Mouse (Mus musculus) neural tube, embryonic 14.5 days (tissue): ENCODE results near the gene Rap1gap. TPM values are rescaled to one million over a fixed set of nuclear protein-coding genes. Genes with fewer than 3 reads are reported as not detected.

Experiments
- ATAC-seq: fragments of 200-750 bp; cut with Nextera tagmentation; 2 replicates; pipeline ENCODE4 v1.8.0; 2017; ENCODE audit warnings: low read depth, mild to moderate bottlenecking, moderate TSS enrichment, moderate library complexity
- H3K27ac ChIP-seq: fragments of 300-500 bp; sonication (generic); 2 replicates; pipeline ENCODE4 v1.5.1; 2014; ENCODE audit warnings: low read depth, mild to moderate bottlenecking, control low read depth, low read length, moderate library complexity, mixed read lengths
- H3K27me3 ChIP-seq: fragments of 300-500 bp; sonication (generic); 2 replicates; pipeline ENCODE4 v1.6.1; 2014; ENCODE audit warnings: low read length; ENCODE audit not compliant: control insufficient read depth, insufficient read depth
- H3K36me3 ChIP-seq: fragments of 300-500 bp; sonication (generic); 2 replicates; pipeline ENCODE4 v1.6.1; 2014; ENCODE audit warnings: low read length, mixed read lengths; ENCODE audit not compliant: control insufficient read depth, insufficient read depth
- H3K4me1 ChIP-seq: fragments of 300-500 bp; sonication (generic); 2 replicates; pipeline ENCODE4 v1.6.1; 2014; ENCODE audit warnings: low read length; ENCODE audit not compliant: control insufficient read depth, insufficient read depth
- H3K4me2 ChIP-seq: fragments of 300-500 bp; sonication (generic); 2 replicates; pipeline ENCODE4 v1.6.1; 2014; ENCODE audit warnings: mild to moderate bottlenecking, low read depth, low read length, control low read depth
- H3K4me3 ChIP-seq: fragments of 300-500 bp; sonication (generic); 2 replicates; pipeline ENCODE4 v1.5.1; 2014; ENCODE audit warnings: low read depth, low read length, control low read depth, mixed read lengths
- H3K9ac ChIP-seq: fragments of 300-500 bp; sonication (generic); replicated peaks from 2 replicates; pipeline ENCODE4 v1.6.1; 2014; ENCODE audit warnings: low read depth, mild to moderate bottlenecking, control low read depth, low read length, mixed read lengths
- H3K9me3 ChIP-seq: fragments of 300-500 bp; sonication (generic); 2 replicates; pipeline ENCODE4 v1.6.1; 2016; ENCODE audit warnings: low read length; ENCODE audit not compliant: control insufficient read depth
- WGBS: fragments of 180-500 bp; shearing (Covaris S2); extraction: QIAGEN DNeasy Blood & Tissue Kit; methylation state at CpG from one replicate; pipeline ENCODE4 v1.1.7; 2014; 5-methylcytosine and 5-hydroxymethylcytosine counted together
- polyA plus RNA-seq: library from polyadenylated mRNA; unstranded; fragments of >200 nt; fragmentation: Nextera tagmentation; extraction: Ambion mirVana; gene quantifications from 2 replicates; pipeline ENCODE4 v1.2.1, GENCODE M21; 2014

The Rap1gap gene
- polyA plus RNA-seq, 1 experiment from 2014 or later, result 77.6 TPM

DNA sequence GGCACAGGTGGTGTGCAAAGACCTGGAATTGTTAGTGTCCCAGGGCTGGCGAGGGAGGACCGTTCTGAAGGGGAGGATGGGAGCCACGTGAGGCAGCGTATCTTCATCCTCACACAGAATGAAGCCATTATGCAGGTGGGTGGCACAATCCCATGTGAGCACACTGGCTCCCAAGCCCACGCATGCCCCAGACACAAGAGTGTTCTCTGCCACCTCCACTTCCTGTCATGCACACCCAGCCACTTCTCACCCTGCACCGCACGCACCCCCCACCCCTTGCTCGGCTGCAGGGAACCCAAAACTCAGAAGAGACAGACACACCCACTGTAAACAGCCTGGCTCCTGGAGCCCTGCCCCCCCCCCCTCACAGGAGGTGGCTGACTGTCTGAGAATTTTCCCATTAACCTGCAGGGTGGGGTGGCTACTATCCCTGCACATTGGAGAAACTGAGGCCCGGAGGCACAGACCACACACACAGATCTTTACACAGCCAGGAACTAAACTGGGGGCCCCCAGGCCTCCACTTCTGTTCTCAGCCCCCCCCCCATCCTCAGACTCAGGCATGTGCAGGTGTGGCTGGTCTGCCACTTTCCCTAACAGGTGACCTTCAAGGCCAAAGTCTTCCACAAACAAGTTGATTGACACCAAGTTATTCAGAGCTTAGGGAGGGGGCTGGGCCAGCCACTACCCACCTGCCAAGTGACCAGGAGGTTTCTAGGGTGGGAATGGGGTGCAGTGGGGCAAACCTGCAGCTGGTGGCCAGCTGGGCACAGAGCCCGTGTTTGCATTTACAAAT, 27.8 kb downstream of the Rap1gap start:
- Histone ChIP-seq H3K9me3 (no peaks in the 10 kb centered on the region), H3K4me3 (no peak overlapping the region), H3K4me2 (no peak overlapping the region), H3K27ac (no peak overlapping the region), H3K36me3 (no peaks in the 10 kb centered on the region), H3K4me1 (no peaks in the 10 kb centered on the region), H3K9ac (no peak overlapping the region), H3K27me3 (no peaks in the 10 kb centered on the region)
- WGBS, result 85% methylated on average over 10 of the region's 10 CpGs
- no peak for ATAC-seq

DNA sequence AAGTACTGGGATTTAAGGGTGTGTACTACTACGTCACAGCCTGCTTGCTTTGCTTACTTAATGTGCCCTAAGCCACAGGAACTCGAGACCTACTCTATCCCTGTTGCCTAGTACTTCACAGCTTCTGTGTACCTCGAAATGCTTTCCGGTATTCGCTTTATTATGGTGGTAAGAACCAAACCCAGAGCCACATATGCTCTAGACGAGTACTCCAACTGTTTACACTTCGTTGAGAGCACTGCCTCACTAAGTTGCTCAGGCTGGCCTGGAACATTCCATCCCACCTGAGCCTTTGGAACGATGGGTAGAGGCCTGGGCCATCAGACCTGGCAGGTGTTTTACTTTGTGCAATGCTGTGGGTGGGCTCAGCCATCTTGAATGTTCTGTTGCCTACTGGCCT, 30.8 kb downstream of the Rap1gap start:
- no peak for ATAC-seq
- WGBS, result 85% methylated on average over 8 of the region's 8 CpGs
- no peak overlapping the region for H3K4me3 ChIP-seq
- H3K9me3 ChIP-seq, result no peaks in the 10 kb centered on the region
- H3K4me2 ChIP-seq, result no peak overlapping the region
- no peaks in the 10 kb centered on the region for H3K36me3 ChIP-seq
- no peak overlapping the region for H3K27ac ChIP-seq
- H3K9ac ChIP-seq, result no peak overlapping the region
- peaks cover 8% of the 10 kb centered on the region for H3K4me1 ChIP-seq
- H3K27me3 ChIP-seq, result no peaks in the 10 kb centered on the region

DNA sequence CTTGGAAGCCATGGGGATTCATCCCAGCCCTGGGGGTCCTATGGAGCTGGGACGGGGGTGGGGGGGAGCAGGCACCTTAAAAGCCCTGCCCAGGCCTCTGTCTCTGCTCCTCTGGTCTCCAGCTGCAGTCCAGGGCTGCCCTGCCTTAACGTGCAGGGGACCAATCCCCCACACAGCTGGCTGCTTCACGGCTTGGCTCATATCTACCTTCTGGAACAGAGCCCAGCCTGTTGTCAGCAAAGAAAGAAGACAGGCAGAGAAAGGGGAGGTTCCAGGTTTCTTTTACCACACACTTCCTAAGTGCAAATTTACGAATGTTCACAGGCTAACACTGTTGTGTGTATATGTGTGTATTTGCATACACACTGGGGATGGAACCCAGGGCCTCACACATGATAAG, 31.4 kb downstream of the Rap1gap start:
- ATAC-seq, result no peak
- Histone ChIP-seq H3K4me3 (no peak overlapping the region), H3K4me2 (no peak overlapping the region), H3K4me1 (peaks cover 8% of the 10 kb centered on the region), H3K27me3 (no peaks in the 10 kb centered on the region), H3K9me3 (no peaks in the 10 kb centered on the region), H3K27ac (peak overlapping the region; percentile 57; the same call in 1 of the 2 replicates), H3K36me3 (no peaks in the 10 kb centered on the region), H3K9ac (no peak overlapping the region)
- 37% methylated on average over 4 of the region's 4 CpGs for WGBS

DNA sequence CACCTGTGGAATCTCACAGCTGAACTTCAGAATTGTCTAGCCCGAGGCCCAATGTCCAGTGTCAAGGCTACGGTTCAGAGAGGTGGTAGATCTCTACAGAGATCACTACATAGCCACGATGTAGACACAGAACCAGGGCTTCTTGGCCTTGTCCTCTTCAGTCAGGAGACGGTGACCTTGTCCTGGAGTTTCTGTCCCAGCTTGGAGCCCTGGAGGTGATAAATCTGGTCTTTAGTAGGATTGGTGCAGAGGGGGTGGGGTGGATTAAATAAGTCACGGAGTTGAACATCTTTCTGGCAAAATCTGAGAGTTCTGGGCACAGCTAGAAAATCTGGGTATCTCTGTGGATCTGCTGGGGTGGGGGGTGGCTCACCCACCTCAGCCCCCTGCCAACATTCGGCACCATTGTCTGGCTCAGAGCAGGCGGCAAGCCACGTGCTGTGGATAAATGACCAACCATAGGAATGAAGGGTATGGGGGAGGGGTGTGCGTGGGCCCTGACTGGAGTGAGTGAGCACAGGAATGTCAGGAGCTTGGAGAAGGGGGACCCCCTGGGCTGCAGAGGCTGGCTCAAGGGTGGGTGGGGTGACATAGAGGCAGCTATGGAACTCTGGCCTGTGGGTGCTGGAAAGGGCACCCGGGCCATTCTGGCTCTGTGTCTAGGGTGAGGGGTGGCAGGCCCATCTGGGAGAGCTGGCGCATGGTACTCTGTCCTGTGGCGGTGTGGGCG, 32.8 kb downstream of the Rap1gap start:
- H3K9me3 ChIP-seq, result no peaks in the 10 kb centered on the region
- no peak overlapping the region for H3K4me3 ChIP-seq
- no peak overlapping the region for H3K9ac ChIP-seq
- WGBS, result 68% methylated on average over 13 of the region's 13 CpGs
- peaks cover 8% of the 10 kb centered on the region for H3K4me1 ChIP-seq
- no peak overlapping the region for H3K27ac ChIP-seq
- H3K36me3 ChIP-seq, result no peaks in the 10 kb centered on the region
- H3K4me2 ChIP-seq, result no peak overlapping the region
- no peaks in the 10 kb centered on the region for H3K27me3 ChIP-seq
- no peak for ATAC-seq

DNA sequence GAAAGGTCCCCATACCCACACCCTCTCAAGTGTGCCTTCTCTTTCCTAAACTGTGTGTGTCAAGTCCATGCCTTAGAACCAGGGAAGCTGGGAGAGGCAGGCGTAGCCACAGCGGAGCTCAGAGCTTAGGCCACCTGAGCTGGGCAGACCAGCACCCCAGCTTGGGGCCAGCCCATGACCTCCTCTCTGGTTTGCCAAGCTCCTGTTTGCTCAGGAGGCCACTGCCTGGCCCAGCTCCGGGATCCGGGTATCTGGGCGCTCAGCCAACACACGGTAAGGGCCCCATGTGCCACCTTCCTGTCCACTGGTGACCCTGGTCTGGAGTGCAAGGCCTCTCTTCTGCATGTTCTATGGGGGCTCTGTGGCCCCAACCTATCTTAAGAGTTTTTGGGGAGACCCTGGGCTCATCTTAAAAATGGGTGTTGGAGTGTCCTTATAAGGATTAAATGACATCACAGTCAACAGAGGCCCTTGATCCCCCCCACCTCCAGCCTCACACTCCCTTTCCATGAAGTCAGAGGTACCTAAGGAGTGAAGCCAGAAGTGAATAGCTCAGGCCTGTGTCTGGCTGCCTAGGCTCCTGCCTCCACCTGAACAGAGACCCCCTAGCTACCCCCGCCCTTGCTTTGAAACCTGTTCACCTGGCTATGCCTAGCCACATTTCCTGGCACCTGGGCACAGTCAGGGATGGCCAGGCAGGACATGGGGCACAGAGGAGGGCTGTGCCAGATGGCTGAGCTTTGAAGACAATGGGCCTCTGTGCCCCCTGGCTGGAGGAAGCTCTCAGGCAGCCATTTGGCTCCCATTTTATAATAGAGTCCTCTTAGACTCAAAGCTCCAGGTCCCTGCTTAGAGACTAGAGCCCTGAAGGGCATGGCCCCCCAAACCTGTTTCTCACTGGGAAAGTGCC, 33.8 kb downstream of the Rap1gap start:
- H3K9me3 ChIP-seq, result no peaks in the 10 kb centered on the region
- H3K36me3 ChIP-seq, result no peaks in the 10 kb centered on the region
- no peak overlapping the region for H3K4me3 ChIP-seq
- no peak overlapping the region for H3K4me2 ChIP-seq
- ATAC-seq, result no peak
- WGBS, result 79% methylated on average over 7 of the region's 7 CpGs
- H3K9ac ChIP-seq, result no peak overlapping the region
- H3K27ac ChIP-seq, result no peak overlapping the region
- peaks cover 8% of the 10 kb centered on the region for H3K4me1 ChIP-seq
- no peaks in the 10 kb centered on the region for H3K27me3 ChIP-seq

DNA sequence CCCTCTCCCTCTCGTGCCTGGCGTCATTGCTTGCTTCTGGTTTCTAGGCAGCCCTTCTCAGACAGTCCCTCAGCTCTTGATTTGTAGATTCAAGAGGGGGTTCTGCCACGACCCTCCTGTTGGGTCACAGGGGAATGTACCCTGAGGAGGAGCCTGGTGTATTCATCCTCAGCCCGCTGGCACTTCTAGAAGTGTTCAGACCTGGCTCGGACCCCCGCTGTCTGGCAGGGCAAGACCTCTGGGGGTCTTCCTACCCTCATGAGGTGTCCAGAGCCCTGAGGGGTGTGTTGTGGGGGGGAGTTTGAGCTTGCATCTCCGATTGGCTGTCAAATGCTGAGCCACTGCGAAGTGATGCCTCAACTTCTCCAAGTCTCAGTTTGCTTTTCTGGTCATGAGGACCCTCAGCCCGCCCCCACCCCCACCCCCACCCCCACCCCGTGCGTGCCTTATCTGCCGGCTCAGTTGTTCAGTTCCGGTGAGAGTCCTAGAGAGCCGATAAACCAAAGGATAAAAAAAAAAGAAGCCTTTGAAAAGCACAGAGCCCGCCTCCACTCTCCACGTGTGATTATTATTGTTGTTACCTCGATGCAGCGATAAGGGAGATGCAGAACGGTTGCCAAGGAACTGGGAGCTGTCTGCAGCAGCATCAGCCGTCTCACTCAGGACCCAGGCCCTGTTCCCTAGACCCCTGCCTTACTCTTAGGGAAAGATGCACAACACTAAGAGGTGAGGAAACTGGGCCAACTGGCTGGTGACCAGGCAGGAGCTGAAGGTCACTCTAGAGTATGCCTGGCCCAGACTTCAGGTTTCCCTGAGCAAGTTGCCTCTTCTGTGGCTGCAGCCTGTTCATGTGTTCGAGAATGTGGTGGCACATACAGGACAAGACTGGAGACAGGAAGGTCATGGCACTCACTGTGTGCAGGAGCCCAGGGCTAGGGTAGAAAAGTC, 35.0 kb downstream of the Rap1gap start:
- Histone ChIP-seq H3K4me1 (peaks cover 8% of the 10 kb centered on the region), H3K27me3 (no peaks in the 10 kb centered on the region), H3K27ac (no peak overlapping the region), H3K9me3 (no peaks in the 10 kb centered on the region), H3K36me3 (no peaks in the 10 kb centered on the region), H3K9ac (no peak overlapping the region), H3K4me3 (no peak overlapping the region), H3K4me2 (no peak overlapping the region)
- ATAC-seq, result no peak
- 56% methylated on average over 21 of the region's 21 CpGs for WGBS

DNA sequence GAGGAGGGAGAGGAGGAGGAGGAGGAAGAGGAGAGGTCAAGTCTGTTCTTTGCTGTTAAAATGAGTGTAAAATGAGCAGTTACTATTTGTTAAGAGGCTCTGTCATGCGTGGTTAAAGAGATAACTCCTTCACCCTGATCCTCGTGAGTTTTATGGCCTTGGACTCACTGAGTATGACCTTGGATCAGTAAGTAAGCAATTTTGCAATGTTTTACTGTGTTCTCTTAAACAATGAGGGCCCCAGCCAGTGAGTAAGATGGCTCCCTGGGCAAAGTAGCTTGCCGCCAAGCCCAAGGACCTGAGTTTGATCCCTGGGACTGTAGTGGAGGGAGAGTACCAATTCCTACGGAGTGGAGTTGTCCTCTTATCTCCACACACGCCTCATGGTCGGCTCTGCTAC, 36.4 kb downstream of the Rap1gap start:
- Histone ChIP-seq H3K27me3 (no peaks in the 10 kb centered on the region), H3K9me3 (no peaks in the 10 kb centered on the region)
- WGBS, result 67% methylated on average over 6 of the region's 6 CpGs

DNA sequence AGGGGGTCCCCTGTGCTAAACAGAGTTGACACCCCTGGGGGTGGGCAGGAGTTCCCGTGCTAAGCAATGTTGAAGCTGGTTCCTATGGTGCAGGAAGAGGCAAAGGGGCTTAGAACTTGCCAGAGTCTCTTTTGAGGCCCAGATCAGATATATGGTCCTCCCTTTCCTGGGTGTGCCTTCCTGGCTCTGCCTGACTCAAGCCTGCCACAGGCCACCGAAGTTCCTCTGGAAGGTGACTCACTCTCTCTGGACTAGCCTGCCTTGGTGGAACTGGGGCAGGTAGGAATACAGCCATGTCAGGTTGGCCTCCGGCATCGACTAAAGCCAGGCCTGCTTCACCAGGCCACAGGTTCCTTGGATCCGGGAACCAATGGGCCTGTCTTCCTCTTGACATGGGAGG, 38.6 kb downstream of the Rap1gap start:
- H3K9ac ChIP-seq, result no peak overlapping the region
- H3K36me3 ChIP-seq, result no peaks in the 10 kb centered on the region
- H3K27ac ChIP-seq, result no peak overlapping the region
- H3K4me2 ChIP-seq, result no peak overlapping the region
- peaks cover 25% of the 10 kb centered on the region for H3K4me1 ChIP-seq
- no peak overlapping the region for H3K4me3 ChIP-seq
- ATAC-seq, result no peak
- no peaks in the 10 kb centered on the region for H3K9me3 ChIP-seq
- H3K27me3 ChIP-seq, result no peaks in the 10 kb centered on the region
- 88% methylated on average over 5 of the region's 5 CpGs for WGBS

More for the DNA sequence above, 36.4 kb downstream of the Rap1gap start:
- H3K4me3 ChIP-seq, result no peak overlapping the region
- no peak overlapping the region for H3K9ac ChIP-seq
- ATAC-seq, result no peak
- H3K36me3 ChIP-seq, result no peaks in the 10 kb centered on the region
- H3K4me1 ChIP-seq, result peaks cover 8% of the 10 kb centered on the region
- H3K4me2 ChIP-seq, result no peak overlapping the region
- H3K27ac ChIP-seq, result no peak overlapping the region
